Mouse (Mus musculus) CH12.LX (cell line): Measurements from ENCODE around the gene Lingo3. TPM values are rescaled to one million over a fixed set of nuclear protein-coding genes. Genes with fewer than 3 reads are reported as not detected.

Experiments used
- DNase-seq: peaks from one replicate; pipeline ENCODE4 v3.0.0-alpha.2; 2013; ENCODE audit errors: extremely low read depth
- H3K27ac ChIP-seq: 2 replicates; pipeline ENCODE4 v1.5.1; 2012; ENCODE audit warnings: low read depth, mild to moderate bottlenecking, control low read depth, moderate library complexity; ENCODE audit not compliant: insufficient read depth
- H3K27me3 ChIP-seq: replicated peaks from 2 replicates; pipeline ENCODE3; 2012; ENCODE audit warnings: inconsistent platforms
- H3K36me3 ChIP-seq, 2 experiments: replicated peaks in 1 of 2; 2 replicates each; pipeline versions ENCODE3 to v1.6.1; 2012; ENCODE audit warnings: inconsistent platforms in 1 of 2, low read length in 1 of 2, mild to moderate bottlenecking in 1 of 2, mixed read lengths in 1 of 2, moderate library complexity in 1 of 2; ENCODE audit not compliant: control insufficient read depth in 1 of 2, insufficient read depth in 1 of 2
- H3K4me1 ChIP-seq, 2 experiments: 2 replicates each; pipeline ENCODE4 v1.6.1; 2012; ENCODE audit warnings: inconsistent platforms in 1 of 2, moderate library complexity in 1 of 2; ENCODE audit not compliant: insufficient read depth in 2 of 2, control insufficient read depth in 1 of 2
- H3K4me2 ChIP-seq: 2 replicates; pipeline ENCODE4 v1.6.1; 2012; ENCODE audit warnings: low read depth, mild to moderate bottlenecking, control low read depth; ENCODE audit not compliant: poor library complexity, insufficient read depth, severe bottlenecking
- H3K4me3 ChIP-seq, 3 experiments: fragments of 150-350 bp in 1 of 3; sonication (generic) in 1 of 3; replicated peaks in 1 of 3; 2 replicates each; pipeline versions ENCODE3 to v1.5.1; 2011 to 2012; ENCODE audit warnings: low read depth in 2 of 3, low read length in 2 of 3, mild to moderate bottlenecking in 2 of 3, moderate library complexity in 2 of 3, control low read depth in 1 of 3, improper control_type of control experiment in 1 of 3, inconsistent platforms in 1 of 3, mixed read lengths in 1 of 3; ENCODE audit not compliant: poor library complexity in 1 of 3
- H3K79me2 ChIP-seq: replicated peaks from 2 replicates; pipeline ENCODE4 v1.6.1; 2012; ENCODE audit warnings: mild to moderate bottlenecking, moderate library complexity; ENCODE audit not compliant: control insufficient read depth, poor library complexity, insufficient read depth, severe bottlenecking; ENCODE audit errors: extremely low read depth
- H3K9ac ChIP-seq: 2 replicates; pipeline ENCODE4 v1.6.1; 2012; ENCODE audit warnings: low read depth, mild to moderate bottlenecking, control low read depth, moderate library complexity; ENCODE audit not compliant: insufficient read depth
- H3K9me3 ChIP-seq: replicated peaks from 2 replicates; pipeline ENCODE3; 2012; ENCODE audit warnings: low read length, inconsistent platforms, mixed read lengths
- BHLHE40 ChIP-seq: IDR thresholded peaks from 2 replicates; pipeline ENCODE4 v1.6.1; 2011; ENCODE audit warnings: mild to moderate bottlenecking, low read depth, low read length, improper control_type of control experiment
- CHD1 ChIP-seq: IDR thresholded peaks from 2 replicates; pipeline ENCODE4 v1.6.1; 2012; ENCODE audit warnings: low read depth, low read length, improper control_type of control experiment, inconsistent platforms
- CHD2 ChIP-seq: IDR thresholded peaks from 2 replicates; pipeline ENCODE4 v1.6.1; 2011; ENCODE audit warnings: low read length, improper control_type of control experiment
- E2F4 ChIP-seq: IDR thresholded peaks from 2 replicates; pipeline ENCODE4 v1.6.1; 2011; ENCODE audit warnings: low read depth, low read length, improper control_type of control experiment; ENCODE audit not compliant: insufficient replicate concordance
- ELF1 ChIP-seq: IDR thresholded peaks from 2 replicates; pipeline ENCODE4 v1.6.1; 2014; ENCODE audit warnings: low read depth, mild to moderate bottlenecking, inconsistent platforms, low read length, improper control_type of control experiment
- ETS1 ChIP-seq: conservative IDR thresholded peaks from 2 replicates; pipeline ENCODE4 v1.6.1; 2012; ENCODE audit warnings: low read depth, mild to moderate bottlenecking, inconsistent platforms, low read length, improper control_type of control experiment, moderate library complexity
- IRF4 ChIP-seq: IDR thresholded peaks from 2 replicates; pipeline ENCODE4 v1.6.1; 2014; ENCODE audit warnings: low read depth, mild to moderate bottlenecking, inconsistent platforms, low read length, improper control_type of control experiment
- JUND ChIP-seq: conservative IDR thresholded peaks from 2 replicates; pipeline ENCODE4 v1.6.1; 2011; ENCODE audit warnings: low read depth, low read length, improper control_type of control experiment
- KAT2A ChIP-seq: IDR thresholded peaks from 2 replicates; pipeline ENCODE4 v1.6.1; 2012; ENCODE audit warnings: low read length, improper control_type of control experiment, inconsistent platforms; ENCODE audit not compliant: insufficient replicate concordance
- MAFK ChIP-seq: IDR thresholded peaks from 2 replicates; pipeline ENCODE4 v1.6.1; 2011; ENCODE audit warnings: low read length, improper control_type of control experiment; ENCODE audit not compliant: insufficient replicate concordance
- MAX ChIP-seq: IDR thresholded peaks from 2 replicates; pipeline ENCODE4 v1.6.1; 2011; ENCODE audit warnings: low read length, improper control_type of control experiment
- MAZ ChIP-seq: IDR thresholded peaks from 2 replicates; pipeline ENCODE4 v1.6.1; 2012; ENCODE audit warnings: low read depth, mild to moderate bottlenecking, inconsistent platforms, low read length, improper control_type of control experiment, moderate library complexity
- MEF2A ChIP-seq: IDR thresholded peaks from 2 replicates; pipeline ENCODE4 v1.6.1; 2014; ENCODE audit warnings: low read depth, mild to moderate bottlenecking, inconsistent platforms, low read length, improper control_type of control experiment, borderline replicate concordance
- MXI1 ChIP-seq: IDR thresholded peaks from 2 replicates; pipeline ENCODE4 v1.6.1; 2011; ENCODE audit warnings: mild to moderate bottlenecking, low read depth, low read length, improper control_type of control experiment
- MYC ChIP-seq: IDR thresholded peaks from 2 replicates; pipeline ENCODE4 v1.6.1; 2011; ENCODE audit warnings: low read depth, mild to moderate bottlenecking, improper control_type of control experiment, low read length
- NELFE ChIP-seq: IDR thresholded peaks from 2 replicates; pipeline ENCODE4 v1.6.1; 2011; ENCODE audit warnings: low read depth, low read length, improper control_type of control experiment
- POLR2A ChIP-seq: IDR thresholded peaks from 2 replicates; pipeline ENCODE4 v1.6.1; 2011; ENCODE audit warnings: low read depth, mild to moderate bottlenecking, improper control_type of control experiment, low read length
- RAD21 ChIP-seq: IDR thresholded peaks from 2 replicates; pipeline ENCODE4 v1.6.1; 2011; ENCODE audit warnings: low read depth, mild to moderate bottlenecking, low read length, improper control_type of control experiment, moderate library complexity
- RCOR1 ChIP-seq: conservative IDR thresholded peaks from 2 replicates; pipeline ENCODE4 v1.6.1; 2012; ENCODE audit warnings: low read depth, mild to moderate bottlenecking, inconsistent platforms, low read length, improper control_type of control experiment
- SIN3A ChIP-seq: IDR thresholded peaks from 2 replicates; pipeline ENCODE4 v1.6.1; 2012; ENCODE audit warnings: low read length, improper control_type of control experiment, inconsistent platforms
- SMC3 ChIP-seq: IDR thresholded peaks from 2 replicates; pipeline ENCODE4 v1.6.1; 2011; ENCODE audit warnings: low read depth, low read length, improper control_type of control experiment
- TCF12 ChIP-seq: IDR thresholded peaks from 2 replicates; pipeline ENCODE4 v1.6.1; 2014; ENCODE audit warnings: low read depth, mild to moderate bottlenecking, inconsistent platforms, low read length, improper control_type of control experiment
- UBTF ChIP-seq: IDR thresholded peaks from 2 replicates; pipeline ENCODE4 v1.6.1; 2012; ENCODE audit warnings: low read depth, mild to moderate bottlenecking, inconsistent platforms, low read length, improper control_type of control experiment, moderate library complexity
- USF1 ChIP-seq: IDR thresholded peaks from 2 replicates; pipeline ENCODE4 v1.6.1; 2014; ENCODE audit warnings: low read depth, mild to moderate bottlenecking, inconsistent platforms, low read length, improper control_type of control experiment
- USF2 ChIP-seq: conservative IDR thresholded peaks from 2 replicates; pipeline ENCODE4 v1.6.1; 2011; ENCODE audit warnings: low read depth, low read length, improper control_type of control experiment
- ZNF384 ChIP-seq: IDR thresholded peaks from 2 replicates; pipeline ENCODE4 v1.6.1; 2012; ENCODE audit warnings: low read depth, low read length, improper control_type of control experiment, inconsistent platforms
- dilution Hi-C: fragments of 300-500 bp; cut with MboI; formaldehyde crosslinking; loops from 2 replicates; pipeline ENCODE4 v1.14.3; 2020; ENCODE audit warnings: low sequenced_read_pairs; ENCODE audit not compliant: extremely low pct_unique_long_range_greater_than_20kb, extremely low pct_ligation_motif_present
- in situ Hi-C: fragments of 300-500 bp; cut with MboI; formaldehyde crosslinking; loops from 3 replicates; pipeline ENCODE4 v1.14.3; 2019; ENCODE audit warnings: low sequenced_read_pairs, low pct_ligation_motif_present, low pct_unique_long_range_greater_than_20kb, mixed read lengths
- polyA plus RNA-seq: library from polyadenylated mRNA; unstranded; fragments of >175 nt; gene quantifications from 2 replicates; pipeline ENCODE4 v1.2.1, GENCODE M21; 2012; ENCODE audit warnings: low read depth; ENCODE audit not compliant: insufficient read length
- total RNA-seq, 2 experiments: library from RNA; depleted of rRNA; stranded (reverse); fragments of 300-350 nt in 1 of 2; fragments of >200 nt in 1 of 2; gene quantifications; 2 replicates each; pipeline ENCODE4 v1.2.3; 2012 to 2014

Gene Lingo3
- total and polyA plus RNA-seq, 3 experiments: 0.21 TPM; not detected in 2

GRCm38 (mm10) chr10:80862305-80862704, 18.5 kb upstream of the Lingo3 start:
- no peaks in the 10 kb centered on the region for H3K27me3 ChIP-seq
- H3K4me3 ChIP-seq: no peak overlapping the region
- H3K4me1 ChIP-seq: peaks cover 3% of the 10 kb centered on the region in 2 experiments; a peak in 2 of 4 replicates
- H3K79me2 ChIP-seq: no peaks in the 10 kb centered on the region
- no peak overlapping the region for H3K4me2 ChIP-seq
- no peak overlapping the region for H3K9ac ChIP-seq
- no peak for TF ChIP-seq E2F4
- no peak for TF ChIP-seq CHD1
- no peak for TF ChIP-seq UBTF
- TF ChIP-seq MYC: no peak
- no peak for TF ChIP-seq SIN3A
- no peak for TF ChIP-seq MAZ
- no peak for TF ChIP-seq USF1
- no peak for TF ChIP-seq CHD2
- no peak for TF ChIP-seq MAX
- no peak for TF ChIP-seq SMC3
- TF ChIP-seq RAD21: no peak
- no peak for TF ChIP-seq KAT2A
- no peak for TF ChIP-seq POLR2A
- in situ Hi-C loops: no loop called here
- H3K36me3 ChIP-seq: peaks cover 56 to 86% of the 10 kb centered on the region in 2 experiments
- no peak overlapping the region for H3K27ac ChIP-seq
- no peak for DNase-seq
- dilution Hi-C loops: no loop called here
- no peaks in the 10 kb centered on the region for H3K9me3 ChIP-seq

GRCm38 (mm10) chr10:80858350-80858935, 14.6 kb upstream of the Lingo3 start:
- in situ Hi-C loops: loop anchor here (5.0 kb wide), 1 partner anchor 36 kb away; no protein-coding TSS in a partner anchor
- Histone ChIP-seq H3K36me3 (peaks cover 24 to 53% of the 10 kb centered on the region in 2 experiments), H3K79me2 (peaks cover 16% of the 10 kb centered on the region), H3K9me3 (no peaks in the 10 kb centered on the region), H3K9ac (no peak overlapping the region), H3K27me3 (no peaks in the 10 kb centered on the region), H3K27ac (no peak overlapping the region), H3K4me3 (no peak overlapping the region), H3K4me1 (peaks cover 14 to 29% of the 10 kb centered on the region in 2 experiments), H3K4me2 (no peak overlapping the region)
- dilution Hi-C loops: no loop called here
- TF ChIP-seq MYC (no peak), CHD1 (no peak), IRF4 (no peak), USF2 (no peak), JUND (no peak), ETS1 (no peak), RCOR1 (no peak), MAFK (no peak), SIN3A (no peak), BHLHE40 (no peak), MAX (no peak), POLR2A (no peak), NELFE (no peak), MXI1 (no peak), RAD21 (no peak), TCF12 (no peak), MEF2A (no peak), ZNF384 (no peak), ELF1 (no peak)
- DNase-seq: no peak
